Mouse (Mus musculus): ENCODE results near the gene Atp8b5. TPM values are rescaled to one million over a fixed set of nuclear protein-coding genes. Genes with fewer than 3 reads are reported as not detected.

Gene Atp8b5
- total and polyA plus RNA-seq, 2 experiments from 2014 or later = 0.44 to 2.4 TPM

DNA sequence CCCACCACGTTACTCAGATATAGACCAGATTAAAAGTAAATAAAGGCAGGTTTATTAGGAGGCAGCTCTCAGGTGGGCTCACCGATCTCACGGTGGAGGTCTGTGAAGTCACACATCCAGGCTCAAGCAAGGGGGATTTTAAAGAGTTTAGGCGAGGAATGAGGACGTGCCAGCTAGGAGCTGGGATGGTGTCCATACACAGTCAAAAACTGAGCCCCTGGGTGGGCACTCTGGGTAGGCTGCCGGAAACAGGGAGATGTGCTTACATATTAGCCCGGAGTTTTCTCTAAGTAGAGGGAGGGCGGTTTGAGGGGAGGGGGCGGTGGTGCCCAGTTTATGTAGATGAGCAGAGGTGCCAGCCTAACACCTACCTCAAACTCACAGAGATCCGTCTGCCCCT is 114.0 kb downstream of the Atp8b5 start:
- Histone ChIP-seq H3K27me3 (ENCODE audit: insufficient read depth, low read length) (no peaks in the 10 kb centered on the region), H3K4me3 (ENCODE audit: low read length) (peak overlapping the region; percentile 70), H3K27ac (no peak overlapping the region), H3K9me3 (ENCODE audit: low read length) (no peaks in the 10 kb centered on the region), H3K4me1 (ENCODE audit: insufficient read depth, low read length) (peaks cover 11% of the 10 kb centered on the region; the same call in 1 of the 2 replicates), H3K9ac (replicated peaks; ENCODE audit: low read length) (peak overlapping the region; percentile 78; the same call in 1 of the 2 replicates), H3K4me2 (ENCODE audit: low read depth, low read length) (peak overlapping the region; percentile 94), H3K36me3 (ENCODE audit: insufficient read depth, low read length) (no peaks in the 10 kb centered on the region)
- no peak for ATAC-seq
- no peak for TF ChIP-seq CTCF (IDR thresholded peaks at IDR 0.05; ENCODE audit: low read depth)
- DNase-seq (ENCODE audit: low spot score) = no peak
- WGBS = 37% methylated on average over 10 of the region's 10 CpGs

- H3K4me1 ChIP-seq (ENCODE audit: insufficient read depth, low read length) = peaks cover 11% of the 10 kb centered on the region; the same call in 1 of the 2 replicates
- TF ChIP-seq CTCF (IDR thresholded peaks at IDR 0.05; ENCODE audit: low read depth) = peak; percentile 42; the same call in 1 of the 2 replicates
- under 1% methylated on average over 62 of the region's 63 CpGs for WGBS
- H3K9me3 ChIP-seq (ENCODE audit: low read length) = no peaks in the 10 kb centered on the region
- H3K9ac ChIP-seq (replicated peaks; ENCODE audit: low read length) = peak within 1 kb of the TSS; percentile 78
- ATAC-seq (peak; percentile 96), DNase-seq (ENCODE audit: low spot score) (peak; percentile 98)
- peak within 1 kb of the TSS; percentile 94 for H3K4me2 ChIP-seq (ENCODE audit: low read depth, low read length)
- peak within 1 kb of the TSS; percentile 70 for H3K4me3 ChIP-seq (ENCODE audit: low read length)
- H3K27me3 ChIP-seq (ENCODE audit: insufficient read depth, low read length) = no peaks in the 10 kb centered on the region
- H3K36me3 ChIP-seq (ENCODE audit: insufficient read depth, low read length) = no peaks in the 10 kb centered on the region
- peak within 1 kb of the TSS; percentile 85 for H3K27ac ChIP-seq
These were observed 114.6 kb downstream of the Atp8b5 start, which contains the start of gene Rusc2 for GRCm38 (mm10) chr4:43381408-43382154. Gene Rusc2, plus strand, starts transcription at chr4:43381979.

- WGBS = 5% methylated on average over 27 of the region's 33 CpGs
- Histone ChIP-seq H3K9me3 (ENCODE audit: low read length) (no peaks in the 10 kb centered on the region), H3K4me2 (ENCODE audit: low read depth, low read length) (peak overlapping the region; percentile 94), H3K27me3 (ENCODE audit: insufficient read depth, low read length) (no peaks in the 10 kb centered on the region), H3K9ac (replicated peaks; ENCODE audit: low read length) (peak overlapping the region; percentile 78), H3K36me3 (ENCODE audit: insufficient read depth, low read length) (no peaks in the 10 kb centered on the region), H3K27ac (peak overlapping the region; percentile 85), H3K4me3 (ENCODE audit: low read length) (peak overlapping the region; percentile 70), H3K4me1 (ENCODE audit: insufficient read depth, low read length) (peaks cover 11% of the 10 kb centered on the region; the same call in 1 of the 2 replicates)
- ATAC-seq (peak; percentile 81), DNase-seq (ENCODE audit: low spot score) (no peak)
- TF ChIP-seq CTCF (IDR thresholded peaks at IDR 0.05; ENCODE audit: low read depth) = no peak
These were observed 115.4 kb downstream of the Atp8b5 start for GRCm38 (mm10) chr4:43382155-43383020.

DNA sequence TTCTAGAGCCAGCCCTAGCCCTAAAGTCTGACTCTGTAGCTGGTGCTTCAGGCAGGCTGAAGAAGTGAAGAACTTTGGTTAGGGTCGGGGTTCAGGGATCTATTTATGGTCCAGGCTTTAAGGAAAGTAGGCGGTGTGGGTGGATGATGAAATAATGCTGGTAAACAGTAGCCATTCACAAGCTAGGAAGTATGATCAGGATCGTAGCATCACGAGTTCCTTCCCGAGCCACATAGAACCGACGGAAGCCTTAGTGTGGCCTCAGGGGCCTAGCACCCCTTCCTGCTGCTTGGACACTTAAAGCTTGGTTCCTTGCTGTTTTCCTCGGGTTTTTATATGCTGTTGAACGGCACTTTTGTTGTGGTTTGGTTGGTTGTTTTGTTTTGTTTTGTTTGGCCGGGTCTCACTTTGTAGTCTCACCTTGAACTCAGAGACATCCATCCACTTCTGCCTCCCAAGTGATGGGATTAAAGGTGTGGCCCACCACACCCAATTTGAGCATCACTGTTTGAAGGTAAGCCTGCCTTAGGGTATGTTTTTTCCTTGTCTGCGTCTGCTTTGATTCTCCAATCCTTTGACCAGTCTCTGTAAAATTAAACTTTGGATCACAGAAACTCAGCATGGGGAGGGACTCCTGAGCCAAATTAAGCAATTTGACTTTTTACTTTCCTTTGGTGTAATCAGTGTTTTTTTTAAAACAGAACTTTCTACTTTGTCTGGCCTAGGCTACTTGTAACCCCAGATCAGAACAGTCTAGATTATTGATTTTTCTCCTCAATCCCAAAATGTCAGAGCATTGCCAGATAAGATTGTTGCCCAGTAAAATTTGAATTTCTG is 116.5 kb downstream of the Atp8b5 start:
- H3K4me1 ChIP-seq (ENCODE audit: insufficient read depth, low read length) = peaks cover 11% of the 10 kb centered on the region; the same call in 1 of the 2 replicates
- H3K27me3 ChIP-seq (ENCODE audit: insufficient read depth, low read length) = no peaks in the 10 kb centered on the region
- H3K9me3 ChIP-seq (ENCODE audit: low read length) = no peaks in the 10 kb centered on the region
- no peaks in the 10 kb centered on the region for H3K36me3 ChIP-seq (ENCODE audit: insufficient read depth, low read length)
- H3K9ac ChIP-seq (replicated peaks; ENCODE audit: low read length) = peak overlapping the region; percentile 78; the same call in 1 of the 2 replicates
- DNase-seq (ENCODE audit: low spot score) (no peak), ATAC-seq (no peak)
- H3K27ac ChIP-seq = no peak overlapping the region
- no peak for TF ChIP-seq CTCF (IDR thresholded peaks at IDR 0.05; ENCODE audit: low read depth)
- peak overlapping the region; percentile 94 for H3K4me2 ChIP-seq (ENCODE audit: low read depth, low read length)
- peak overlapping the region; percentile 70 for H3K4me3 ChIP-seq (ENCODE audit: low read length)
- 59% methylated on average over 11 of the region's 11 CpGs for WGBS

GRCm38 (mm10) chr4:43384083-43384460 is 117.1 kb downstream of the Atp8b5 start:
- no peak for ATAC-seq
- Histone ChIP-seq H3K36me3 (ENCODE audit: insufficient read depth, low read length) (no peaks in the 10 kb centered on the region), H3K9ac (replicated peaks; ENCODE audit: low read length) (no peak overlapping the region), H3K4me2 (ENCODE audit: low read depth, low read length) (peak overlapping the region; percentile 94; the same call in 1 of the 2 replicates), H3K4me1 (ENCODE audit: insufficient read depth, low read length) (peaks cover 11% of the 10 kb centered on the region; the same call in 1 of the 2 replicates), H3K4me3 (ENCODE audit: low read length) (no peak overlapping the region), H3K27me3 (ENCODE audit: insufficient read depth, low read length) (no peaks in the 10 kb centered on the region), H3K9me3 (ENCODE audit: low read length) (no peaks in the 10 kb centered on the region), H3K27ac (no peak overlapping the region)
- DNase-seq (ENCODE audit: low spot score) = no peak
- WGBS = 85% methylated on average over 5 of the region's 5 CpGs
- TF ChIP-seq CTCF (IDR thresholded peaks at IDR 0.05; ENCODE audit: low read depth) = no peak

- H3K27me3 ChIP-seq (ENCODE audit: insufficient read depth, low read length) = no peaks in the 10 kb centered on the region
- H3K9me3 ChIP-seq (ENCODE audit: low read length) = no peaks in the 10 kb centered on the region
- H3K4me2 ChIP-seq (ENCODE audit: low read depth, low read length) = no peak overlapping the region
- no peak for TF ChIP-seq CTCF (IDR thresholded peaks at IDR 0.05; ENCODE audit: low read depth)
- WGBS = 87% methylated on average over 3 of the region's 3 CpGs
- H3K27ac ChIP-seq = no peak overlapping the region
- H3K4me3 ChIP-seq (ENCODE audit: low read length) = no peak overlapping the region
- no peak for ATAC-seq
- H3K4me1 ChIP-seq (ENCODE audit: insufficient read depth, low read length) = peaks cover 11% of the 10 kb centered on the region; the same call in 1 of the 2 replicates
- H3K9ac ChIP-seq (replicated peaks; ENCODE audit: low read length) = no peak overlapping the region
- DNase-seq (ENCODE audit: low spot score) = no peak
- H3K36me3 ChIP-seq (ENCODE audit: insufficient read depth, low read length) = no peaks in the 10 kb centered on the region
These were observed 117.6 kb downstream of the Atp8b5 start for GRCm38 (mm10) chr4:43384541-43384940.
